Mouse (Mus musculus) gastrocnemius, postnatal 25 days (tissue): ENCODE measurements around the gene Psmc4. TPM values are rescaled to one million over a fixed set of nuclear protein-coding genes. Genes with fewer than 3 reads are reported as not detected.

ENCODE experiments used
- total RNA-seq, 2 experiments: library from RNA; stranded (reverse); gene quantifications; 1 replicate in 1 of 2; 2 replicates in 1 of 2; pipeline ENCODE4 v1.2.3; 2021

Psmc4 gene
- total RNA-seq, 2 experiments from 2014 or later: 99.0 to 104 TPM

Other genes starting within 250 kb of the Psmc4 start
- gene Zfp626, start 242.9 kb downstream of the Psmc4 start, total RNA-seq: 1 to 10 TPM; 3.8 to 3.9 TPM
- gene Zfp59, start 211.5 kb downstream of the Psmc4 start, total RNA-seq: 1 to 10 TPM; 1.6 to 1.7 TPM
- gene Zfp607a, start 192.6 kb downstream of the Psmc4 start, total RNA-seq: 1 to 10 TPM; 1.9 to 2.0 TPM
- gene Zfp974, start 120.6 kb downstream of the Psmc4 start, total RNA-seq: 1 to 10 TPM; 3.2 to 5.4 TPM
- 1 to 10 TPM; 6.3 to 7.2 TPM for gene Zfp780b, start 70.9 kb downstream of the Psmc4 start, total RNA-seq
- under 1 TPM; 0.38 to 0.46 TPM for gene Zfp850, start 36.0 kb downstream of the Psmc4 start, total RNA-seq
- not detected for gene Fcgbp, start 21.1 kb upstream of the Psmc4 start, total RNA-seq
- gene 9530053A07Rik, start 79.4 kb upstream of the Psmc4 start, total RNA-seq: not detected
- gene Fbl, start 119.6 kb upstream of the Psmc4 start, total RNA-seq: 10 to 100 TPM; 21.8 to 24.3 TPM
- gene Dyrk1b, start 129.4 kb upstream of the Psmc4 start, total RNA-seq: 10 to 100 TPM; 91.6 to 95.8 TPM
- 1 to 10 TPM; 5.0 to 5.2 TPM for gene Eid2, start 217.8 kb upstream of the Psmc4 start, total RNA-seq
- gene Eid2b, start 227.6 kb upstream of the Psmc4 start, total RNA-seq: 1 to 10 TPM; 4.0 to 4.8 TPM
- not detected for gene Selenov, start 241.1 kb upstream of the Psmc4 start, total RNA-seq